Mouse (Mus musculus): ENCODE results near the gene Gm45716.

The Gm45716 gene

DNA sequence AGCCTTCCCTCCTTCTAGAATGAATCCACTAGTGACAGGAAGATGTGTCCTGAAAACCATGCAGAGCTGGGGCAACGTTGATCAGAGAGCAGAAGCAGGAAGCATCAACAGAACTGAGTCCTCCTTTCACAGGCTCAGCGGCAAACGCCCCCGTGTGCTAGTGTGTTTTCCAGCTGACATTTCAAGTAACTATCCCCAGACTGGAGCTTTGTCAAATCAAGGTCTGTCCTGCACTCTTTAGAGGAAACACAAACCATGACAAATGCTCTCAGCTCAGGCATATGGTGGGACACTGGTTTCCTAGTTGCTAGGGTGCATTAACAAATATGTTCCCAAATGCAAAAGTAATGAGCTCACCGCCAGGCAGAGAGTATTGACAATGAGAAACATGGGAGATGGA is 10.6 kb downstream of the Gm45716 start:
- ATAC-seq (ENCODE audit: insufficient number of reproducible peaks, low FRiP score, low TSS enrichment): no peak

DNA sequence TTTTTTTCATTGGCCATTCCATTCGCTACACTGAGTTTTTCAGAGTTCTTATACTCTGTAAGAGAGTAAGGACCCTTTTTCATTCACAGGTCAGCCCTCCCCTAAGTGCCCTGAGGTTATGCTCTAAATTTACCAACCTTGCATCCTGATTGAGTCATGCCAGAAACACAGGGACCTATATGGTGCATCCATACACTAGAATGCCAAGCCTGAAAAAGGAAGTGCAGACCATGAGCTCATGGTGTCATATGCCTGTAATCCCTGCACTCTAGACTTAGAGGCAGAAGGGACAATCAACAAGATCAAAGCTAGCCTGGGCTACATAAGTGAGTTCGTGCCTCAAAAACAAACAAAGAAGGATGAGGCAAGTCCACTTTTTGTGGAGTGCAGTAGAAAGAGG is 13.3 kb downstream of the Gm45716 start:
- no peak for ATAC-seq (ENCODE audit: insufficient number of reproducible peaks, low FRiP score, low TSS enrichment)

DNA sequence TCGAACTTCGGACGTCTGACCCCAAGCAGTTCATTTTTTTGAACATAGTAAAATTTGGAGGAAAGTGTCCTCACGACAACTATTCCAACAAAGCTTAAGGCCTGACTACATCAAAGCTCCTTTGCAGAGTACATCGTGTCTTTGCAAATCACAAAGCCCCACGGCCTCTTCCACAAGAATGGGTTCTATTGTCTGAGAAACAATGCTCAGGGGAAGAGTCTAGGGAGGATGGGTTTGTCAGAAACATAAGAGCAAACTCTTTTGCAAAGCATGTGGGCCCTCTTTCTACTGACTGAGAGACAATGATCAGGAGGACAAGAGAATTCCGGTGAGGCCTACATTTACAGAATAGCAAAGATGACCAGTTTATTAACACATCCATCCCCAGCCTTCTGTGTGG is 26.8 kb downstream of the Gm45716 start:
- no peak for ATAC-seq (ENCODE audit: insufficient number of reproducible peaks, low FRiP score, low TSS enrichment)

- ATAC-seq (ENCODE audit: insufficient number of reproducible peaks, low FRiP score, low TSS enrichment): no peak
These were observed 32.7 kb downstream of the Gm45716 start for GRCm38 (mm10) chr11:90220022-90220645.

DNA sequence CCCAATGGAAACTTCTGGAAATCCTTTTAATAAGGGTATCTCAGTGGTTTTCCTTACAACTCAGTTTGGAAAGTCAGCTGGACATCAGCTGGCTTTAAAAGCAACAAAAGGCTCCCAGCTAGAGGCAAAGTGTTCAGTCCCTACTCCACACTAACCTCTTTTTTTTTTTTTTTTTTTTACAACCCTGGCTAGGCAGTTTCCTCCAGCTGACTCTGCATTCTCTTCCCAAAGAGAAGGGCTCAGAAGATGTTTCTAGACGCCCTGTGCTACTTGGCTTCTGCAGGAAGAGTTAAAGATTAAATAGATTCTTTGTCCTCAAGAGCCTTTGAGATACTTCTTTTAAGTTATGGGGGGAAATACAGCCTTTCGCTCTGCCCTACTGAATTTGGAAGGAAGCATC is 33.3 kb downstream of the Gm45716 start:
- ATAC-seq (ENCODE audit: insufficient number of reproducible peaks, low FRiP score, low TSS enrichment): no peak

GRCm38 (mm10) chr11:90224914-90225470 is 37.5 kb downstream of the Gm45716 start:
- no peak for ATAC-seq (ENCODE audit: insufficient number of reproducible peaks, low FRiP score, low TSS enrichment)

GRCm38 (mm10) chr11:90227000-90227922 is 39.8 kb downstream of the Gm45716 start:
- no peak for ATAC-seq (ENCODE audit: insufficient number of reproducible peaks, low FRiP score, low TSS enrichment)

- ATAC-seq (ENCODE audit: insufficient number of reproducible peaks, low FRiP score, low TSS enrichment): no peak
These were observed 40.9 kb downstream of the Gm45716 start for GRCm38 (mm10) chr11:90228251-90228949.

- no peak for ATAC-seq (ENCODE audit: insufficient number of reproducible peaks, low FRiP score, low TSS enrichment)
These were observed 42.3 kb downstream of the Gm45716 start for GRCm38 (mm10) chr11:90229800-90230199.

DNA sequence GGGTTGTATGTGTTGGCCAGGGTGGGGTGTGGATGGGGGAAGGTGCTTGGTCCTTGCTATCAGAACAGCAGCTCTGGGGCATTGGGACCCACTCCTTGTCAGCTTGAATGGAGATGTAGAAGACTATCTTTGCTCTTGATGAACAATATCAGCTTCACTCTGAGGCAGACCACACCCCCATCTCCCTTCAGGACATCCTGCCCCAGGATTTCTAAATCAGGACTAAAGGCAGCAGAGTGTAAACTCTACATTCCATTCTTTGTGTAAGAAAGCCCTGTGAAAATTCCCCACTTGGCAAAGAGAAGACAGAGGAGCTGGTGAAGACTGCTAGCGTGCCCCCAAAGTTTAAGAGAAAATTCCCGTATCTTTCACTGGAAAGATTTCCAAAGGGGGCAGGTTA is 43.2 kb downstream of the Gm45716 start:
- no peak for ATAC-seq (ENCODE audit: insufficient number of reproducible peaks, low FRiP score, low TSS enrichment)

DNA sequence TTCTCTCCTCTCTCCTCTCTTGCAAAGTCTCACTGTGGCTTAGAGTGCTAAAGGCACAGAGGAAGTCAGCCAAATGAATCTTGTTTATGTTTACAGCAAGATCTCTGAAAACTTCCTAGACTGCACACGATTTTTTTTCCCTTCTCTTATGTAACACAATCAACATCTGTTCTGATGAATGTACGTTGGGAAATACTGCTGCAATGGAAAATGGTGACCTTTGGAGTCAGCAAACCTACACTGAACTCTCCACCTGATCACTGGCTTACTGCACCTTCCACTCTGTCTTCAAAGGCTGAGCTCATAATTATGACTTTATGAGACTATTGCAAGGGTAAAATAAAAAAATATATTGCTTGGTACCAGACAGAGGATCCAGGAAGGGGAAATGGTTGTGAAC is 44.1 kb downstream of the Gm45716 start:
- no peak for ATAC-seq (ENCODE audit: insufficient number of reproducible peaks, low FRiP score, low TSS enrichment)

DNA sequence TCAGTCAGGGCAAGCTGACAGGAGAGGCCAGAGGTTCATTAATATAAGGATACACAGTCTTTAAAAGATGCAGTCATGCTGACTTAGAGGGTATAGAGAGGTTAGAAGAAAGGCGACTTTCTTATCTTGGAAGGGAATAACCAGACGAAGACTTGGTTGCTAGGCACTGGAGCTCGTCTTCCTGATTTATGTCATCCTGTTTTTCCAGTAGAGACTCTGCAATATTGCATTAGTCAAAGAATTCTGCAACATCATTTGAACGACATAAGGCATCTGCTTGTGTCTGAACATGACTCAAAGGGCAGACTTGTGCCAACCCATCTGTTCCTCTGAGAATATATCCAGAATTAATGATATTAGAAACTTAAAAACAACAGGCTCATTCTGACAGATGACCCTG is 45.2 kb downstream of the Gm45716 start:
- no peak for ATAC-seq (ENCODE audit: insufficient number of reproducible peaks, low FRiP score, low TSS enrichment)

DNA sequence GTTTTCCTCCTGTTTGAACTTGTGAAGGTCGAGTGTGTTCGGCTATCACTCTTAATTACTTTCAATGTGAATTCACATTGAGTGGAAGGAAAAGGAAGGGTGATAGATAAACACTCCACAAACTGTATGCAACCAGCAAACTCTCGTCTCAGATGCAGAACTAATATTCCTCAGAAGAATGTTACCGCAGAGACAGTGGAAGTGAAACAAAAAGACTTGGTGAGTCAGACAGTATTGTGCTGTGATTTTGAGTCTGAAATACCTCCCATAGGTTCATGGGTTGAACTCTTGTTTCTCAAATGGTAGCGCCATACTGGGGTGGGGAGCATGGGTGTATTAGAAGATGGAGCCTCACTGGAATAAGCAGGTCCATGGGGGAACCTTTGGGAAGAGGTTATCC is 47.7 kb downstream of the Gm45716 start:
- ATAC-seq (ENCODE audit: insufficient number of reproducible peaks, low FRiP score, low TSS enrichment): no peak

DNA sequence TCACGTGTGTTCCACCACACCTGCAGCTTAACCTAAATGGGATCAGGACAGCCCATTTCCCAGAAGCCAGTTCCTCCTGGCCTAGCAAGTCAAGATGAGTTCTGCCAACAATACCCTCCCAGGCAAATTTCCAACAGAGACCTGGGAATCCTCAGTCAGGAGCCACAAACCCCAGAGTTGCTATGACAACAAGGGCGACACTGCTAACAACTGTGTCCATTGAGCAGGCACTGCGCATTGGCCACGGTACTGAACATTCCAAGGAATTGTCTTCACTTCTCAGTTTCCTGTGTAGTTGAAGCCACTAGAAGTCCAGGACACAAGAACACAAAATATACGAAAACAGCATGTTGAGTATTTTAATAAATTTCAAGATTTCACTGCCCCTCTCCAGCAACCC is 50.1 kb downstream of the Gm45716 start:
- no peak for ATAC-seq (ENCODE audit: insufficient number of reproducible peaks, low FRiP score, low TSS enrichment)

- ATAC-seq (ENCODE audit: insufficient number of reproducible peaks, low FRiP score, low TSS enrichment): no peak
These were observed 51.2 kb downstream of the Gm45716 start for GRCm38 (mm10) chr11:90238657-90239056.

DNA sequence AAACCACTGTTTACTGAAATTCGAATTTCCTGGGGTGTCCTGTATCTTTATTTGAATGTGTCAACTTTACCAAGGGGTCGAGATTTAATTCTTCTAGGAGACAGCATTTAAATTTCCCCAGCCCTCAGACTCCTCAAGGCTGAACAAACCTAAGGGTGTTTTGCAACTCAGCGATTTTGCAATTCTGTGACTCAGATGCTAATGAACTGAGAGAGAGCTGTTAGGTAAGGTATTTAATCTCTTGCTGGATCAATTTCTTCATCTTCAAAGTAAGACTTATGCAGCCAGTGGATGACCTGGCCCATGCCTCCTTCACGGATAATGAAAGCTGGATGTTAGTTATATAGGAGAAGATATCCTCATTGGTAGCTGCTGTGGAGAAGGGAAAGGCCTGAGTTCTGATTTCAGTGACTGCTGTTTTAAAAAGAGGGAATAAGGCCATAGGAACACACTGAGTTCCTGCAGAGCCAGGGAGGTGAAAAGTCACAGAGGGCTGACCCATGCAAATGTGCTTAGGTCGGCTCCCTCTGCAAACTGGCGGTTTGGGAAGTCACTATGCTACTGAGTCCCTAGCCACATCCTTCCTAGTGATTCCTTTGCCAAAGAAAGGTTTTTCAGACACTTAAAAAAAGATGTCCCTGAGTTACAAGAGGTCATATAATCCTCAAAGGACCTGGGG is 53.3 kb downstream of the Gm45716 start:
- ATAC-seq (ENCODE audit: insufficient number of reproducible peaks, low FRiP score, low TSS enrichment): no peak

DNA sequence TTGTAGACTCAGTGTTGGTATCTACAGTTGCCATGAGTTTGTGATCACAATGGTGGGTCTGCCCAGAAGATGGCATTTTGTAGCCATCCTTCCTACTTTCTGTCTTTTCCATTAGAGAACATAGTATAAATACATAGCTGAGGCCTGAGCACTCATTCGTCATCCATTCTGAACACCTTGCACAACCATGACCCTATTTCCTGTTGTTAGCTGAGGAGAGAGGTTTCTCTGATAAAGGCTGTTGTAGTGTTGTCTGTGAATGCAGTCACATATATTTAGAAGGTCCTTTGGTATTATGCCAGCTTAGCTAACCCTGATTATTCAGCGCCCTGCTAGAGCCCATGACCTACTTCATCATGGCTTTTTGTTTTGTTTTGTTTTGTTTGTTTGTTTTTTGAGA is 54.4 kb downstream of the Gm45716 start:
- no peak for ATAC-seq (ENCODE audit: insufficient number of reproducible peaks, low FRiP score, low TSS enrichment)

DNA sequence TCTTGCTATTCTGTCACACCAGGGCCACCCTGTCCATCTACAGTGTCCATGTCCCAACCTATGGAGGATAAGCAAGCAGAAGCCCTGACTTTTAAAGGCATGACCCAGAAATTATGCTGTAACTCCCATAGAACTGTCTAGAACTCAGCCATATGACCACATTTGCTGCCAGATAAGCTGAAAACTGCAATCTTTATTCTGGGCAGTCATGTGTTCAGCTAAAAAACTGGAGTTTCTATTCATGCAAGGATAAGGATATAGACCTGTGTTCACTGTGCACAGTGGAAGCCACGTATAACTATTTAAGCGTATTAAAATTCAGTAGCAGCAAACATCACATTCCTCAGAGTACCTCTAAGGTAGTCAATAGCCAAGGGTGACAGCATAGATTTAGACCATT is 55.8 kb downstream of the Gm45716 start:
- no peak for ATAC-seq (ENCODE audit: insufficient number of reproducible peaks, low FRiP score, low TSS enrichment)

GRCm38 (mm10) chr11:90245630-90246029 is 58.1 kb downstream of the Gm45716 start:
- no peak for ATAC-seq (ENCODE audit: insufficient number of reproducible peaks, low FRiP score, low TSS enrichment)

DNA sequence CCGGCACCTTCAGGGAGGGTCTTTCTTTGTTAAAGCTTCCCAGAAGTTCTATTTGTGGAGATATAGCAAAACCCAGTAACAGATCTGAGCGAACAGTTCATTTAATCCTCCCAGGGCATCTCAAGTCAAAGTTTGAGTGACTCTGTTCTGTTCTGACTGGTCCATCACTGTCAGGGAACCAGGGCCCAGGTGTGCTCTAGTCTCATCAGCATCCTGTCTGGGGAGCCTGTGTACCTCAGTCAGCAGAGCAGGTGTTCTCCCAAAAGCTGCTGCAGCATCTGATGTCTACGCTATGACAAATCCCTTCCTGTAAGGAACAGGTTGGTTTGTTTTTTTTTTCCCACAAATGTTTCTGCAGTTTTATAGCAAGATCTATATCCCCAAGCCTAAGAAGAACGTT is 59.2 kb downstream of the Gm45716 start:
- no peak for ATAC-seq (ENCODE audit: insufficient number of reproducible peaks, low FRiP score, low TSS enrichment)

Measured in cerebellum, adult (tissue).